Mouse (Mus musculus) limb, embryonic 15.5 days (tissue): ENCODE results near the gene Ube3b. TPM values are rescaled to one million over a fixed set of nuclear protein-coding genes. Genes with fewer than 3 reads are reported as not detected.

ENCODE experiments used
- ATAC-seq: fragments of 200-750 bp; cut with Nextera tagmentation; 2 replicates; pipeline ENCODE4 v1.8.0; 2017; ENCODE audit warnings: low read depth, moderate TSS enrichment; ENCODE audit not compliant: insufficient number of reproducible peaks, low FRiP score, low TSS enrichment
- H3K27ac ChIP-seq: fragments of 300-500 bp; sonication (generic); 2 replicates; pipeline ENCODE4 v1.5.1; 2015; ENCODE audit warnings: moderate library complexity, mild to moderate bottlenecking, inconsistent platforms
- H3K27me3 ChIP-seq: fragments of 300-500 bp; sonication (generic); 2 replicates; pipeline ENCODE4 v1.6.1; 2015; ENCODE audit warnings: inconsistent platforms
- H3K36me3 ChIP-seq: fragments of 300-500 bp; sonication (generic); 2 replicates; pipeline ENCODE4 v1.6.1; 2015; ENCODE audit warnings: inconsistent platforms
- H3K4me1 ChIP-seq: fragments of 300-500 bp; sonication (generic); 2 replicates; pipeline ENCODE4 v1.6.1; 2015; ENCODE audit warnings: inconsistent platforms
- H3K4me2 ChIP-seq: fragments of 300-500 bp; sonication (generic); 2 replicates; pipeline ENCODE4 v1.6.1; 2015; ENCODE audit warnings: mild to moderate bottlenecking, inconsistent platforms
- H3K4me3 ChIP-seq: fragments of 300-500 bp; sonication (generic); 2 replicates; pipeline ENCODE4 v1.5.1; 2015; ENCODE audit warnings: mild to moderate bottlenecking, inconsistent platforms
- H3K9ac ChIP-seq: fragments of 300-500 bp; sonication (generic); 2 replicates; pipeline ENCODE4 v1.6.1; 2015; ENCODE audit warnings: inconsistent platforms
- H3K9me3 ChIP-seq: fragments of 300-500 bp; sonication (generic); 2 replicates; pipeline ENCODE4 v1.6.1; 2016; ENCODE audit warnings: inconsistent platforms
- WGBS: fragments of 180-500 bp; shearing (Covaris S2); methylation state at CpG from one replicate; pipeline ENCODE4 v1.1.7; 2015; 5-methylcytosine and 5-hydroxymethylcytosine counted together
- polyA plus RNA-seq: library from polyadenylated mRNA; unstranded; fragments of >200 nt; fragmentation: Nextera tagmentation; extraction: Ambion mirVana; gene quantifications from 2 replicates; pipeline ENCODE4 v1.2.1, GENCODE M21; 2015

Gene Ube3b
- polyA plus RNA-seq: 39.6 and 41.9 TPM in 2 replicates

GRCm38 (mm10) chr5:114380209-114381012 is at the start of gene Ube3b, which contains the start of gene Kctd10:
TSS of gene Ube3b (plus strand) at chr5:114380607.
TSS of gene Kctd10 (minus strand) at chr5:114380508.
- peak within 1 kb of the TSS; percentile 80 for H3K4me2 ChIP-seq
- peak within 1 kb of the TSS; percentile 95 for H3K9ac ChIP-seq
- WGBS: under 1% methylated on average over 74 of the region's 74 CpGs
- no peaks in the 10 kb centered on the region for H3K9me3 ChIP-seq
- no peaks in the 10 kb centered on the region for H3K27me3 ChIP-seq
- H3K4me1 ChIP-seq: peaks cover 51% of the 10 kb centered on the region
- peak within 1 kb of the TSS; percentile 90 for H3K4me3 ChIP-seq
- peak within 1 kb of the TSS; percentile 92 for H3K27ac ChIP-seq
- peaks cover 19% of the 10 kb centered on the region for H3K36me3 ChIP-seq
- peak; percentile 92 for ATAC-seq

GRCm38 (mm10) chr5:114342996-114343395 is 37.4 kb upstream of the Ube3b start:
- H3K9ac ChIP-seq: no peak overlapping the region
- no peaks in the 10 kb centered on the region for H3K27me3 ChIP-seq
- H3K27ac ChIP-seq: no peak overlapping the region
- H3K9me3 ChIP-seq: no peaks in the 10 kb centered on the region
- no peaks in the 10 kb centered on the region for H3K36me3 ChIP-seq
- no peaks in the 10 kb centered on the region for H3K4me1 ChIP-seq
- ATAC-seq: no peak
- 85% methylated on average over 5 of the region's 5 CpGs for WGBS
- H3K4me2 ChIP-seq: no peak overlapping the region
- H3K4me3 ChIP-seq: no peak overlapping the region

GRCm38 (mm10) chr5:114343612-114344011 is 36.8 kb upstream of the Ube3b start:
- Histone ChIP-seq H3K36me3 (no peaks in the 10 kb centered on the region), H3K4me1 (no peaks in the 10 kb centered on the region), H3K27me3 (no peaks in the 10 kb centered on the region), H3K9ac (no peak overlapping the region), H3K9me3 (no peaks in the 10 kb centered on the region), H3K4me2 (no peak overlapping the region), H3K4me3 (no peak overlapping the region), H3K27ac (no peak overlapping the region)
- WGBS: 89% methylated on average over 7 of the region's 7 CpGs
- ATAC-seq: no peak

GRCm38 (mm10) chr5:114345538-114345937 is 34.9 kb upstream of the Ube3b start:
- no peaks in the 10 kb centered on the region for H3K4me1 ChIP-seq
- H3K9me3 ChIP-seq: no peaks in the 10 kb centered on the region
- no peak overlapping the region for H3K4me3 ChIP-seq
- H3K27me3 ChIP-seq: 0 out of 2 replicates have a peak, but pooled peaks cover 3% of the 10 kb centered on the region
- WGBS: 55% methylated on average over 3 of the region's 3 CpGs
- no peaks in the 10 kb centered on the region for H3K36me3 ChIP-seq
- no peak overlapping the region for H3K9ac ChIP-seq
- no peak overlapping the region for H3K27ac ChIP-seq
- H3K4me2 ChIP-seq: no peak overlapping the region
- ATAC-seq: no peak

GRCm38 (mm10) chr5:114347005-114347404 is 33.4 kb upstream of the Ube3b start:
- ATAC-seq: no peak
- Histone ChIP-seq H3K27ac (no peak overlapping the region), H3K9me3 (no peaks in the 10 kb centered on the region), H3K9ac (no peak overlapping the region), H3K4me1 (no peaks in the 10 kb centered on the region), H3K4me3 (no peak overlapping the region), H3K4me2 (no peak overlapping the region), H3K36me3 (no peaks in the 10 kb centered on the region), H3K27me3 (0 out of 2 replicates have a peak, but pooled peaks cover 7% of the 10 kb centered on the region)
- 82% methylated on average over 10 of the region's 10 CpGs for WGBS

GRCm38 (mm10) chr5:114351490-114351889 is 28.9 kb upstream of the Ube3b start:
- Histone ChIP-seq H3K36me3 (no peaks in the 10 kb centered on the region), H3K9me3 (no peaks in the 10 kb centered on the region), H3K4me3 (no peak overlapping the region), H3K27me3 (0 out of 2 replicates have a peak, but pooled peaks cover 7% of the 10 kb centered on the region), H3K9ac (no peak overlapping the region), H3K4me1 (peaks cover 5% of the 10 kb centered on the region), H3K4me2 (no peak overlapping the region), H3K27ac (no peak overlapping the region)
- no peak for ATAC-seq
- 62% methylated on average over 10 of the region's 10 CpGs for WGBS

GRCm38 (mm10) chr5:114356250-114356935 is 24.0 kb upstream of the Ube3b start:
- Histone ChIP-seq H3K4me1 (peaks cover 20% of the 10 kb centered on the region), H3K27ac (peak overlapping the region; percentile 84), H3K4me3 (peak overlapping the region; percentile 13), H3K9ac (no peak overlapping the region), H3K27me3 (0 out of 2 replicates have a peak, but pooled peaks cover 2% of the 10 kb centered on the region), H3K9me3 (no peaks in the 10 kb centered on the region), H3K36me3 (peaks cover 24% of the 10 kb centered on the region), H3K4me2 (peak overlapping the region; percentile 27)
- ATAC-seq: peak; percentile 82
- WGBS: 12% methylated on average over 7 of the region's 7 CpGs

- H3K36me3 ChIP-seq: peaks cover 32% of the 10 kb centered on the region
- ATAC-seq: peak; percentile 66
- 41% methylated on average over 23 of the region's 23 CpGs for WGBS
- H3K4me3 ChIP-seq: peak overlapping the region; percentile 13
- peak overlapping the region; percentile 27 for H3K4me2 ChIP-seq
- no peaks in the 10 kb centered on the region for H3K9me3 ChIP-seq
- no peak overlapping the region for H3K9ac ChIP-seq
- H3K4me1 ChIP-seq: peaks cover 20% of the 10 kb centered on the region
- peak overlapping the region; percentile 84 for H3K27ac ChIP-seq
- no peaks in the 10 kb centered on the region for H3K27me3 ChIP-seq
Observed at GRCm38 (mm10) chr5:114356936-114357751, 23.3 kb upstream of the Ube3b start.

- no peak for ATAC-seq
- peaks cover 49% of the 10 kb centered on the region for H3K36me3 ChIP-seq
- no peaks in the 10 kb centered on the region for H3K27me3 ChIP-seq
- WGBS: 72% methylated on average over 10 of the region's 10 CpGs
- H3K9ac ChIP-seq: no peak overlapping the region
- no peak overlapping the region for H3K4me3 ChIP-seq
- H3K4me2 ChIP-seq: no peak overlapping the region
- no peak overlapping the region for H3K27ac ChIP-seq
- no peaks in the 10 kb centered on the region for H3K9me3 ChIP-seq
- H3K4me1 ChIP-seq: peaks cover 23% of the 10 kb centered on the region
Observed at GRCm38 (mm10) chr5:114358833-114359232, 21.6 kb upstream of the Ube3b start.

GRCm38 (mm10) chr5:114359586-114359985 is 20.8 kb upstream of the Ube3b start:
- H3K4me3 ChIP-seq: no peak overlapping the region
- no peak overlapping the region; the same call in 1 of the 2 replicates for H3K27ac ChIP-seq
- 45% methylated on average over 8 of the region's 8 CpGs for WGBS
- no peak for ATAC-seq
- H3K4me1 ChIP-seq: peaks cover 27% of the 10 kb centered on the region
- no peak overlapping the region for H3K4me2 ChIP-seq
- no peaks in the 10 kb centered on the region for H3K9me3 ChIP-seq
- no peak overlapping the region for H3K9ac ChIP-seq
- H3K27me3 ChIP-seq: no peaks in the 10 kb centered on the region
- peaks cover 54% of the 10 kb centered on the region for H3K36me3 ChIP-seq

GRCm38 (mm10) chr5:114360968-114361367 is 19.4 kb upstream of the Ube3b start:
- Histone ChIP-seq H3K4me1 (peaks cover 40% of the 10 kb centered on the region), H3K9ac (no peak overlapping the region), H3K27me3 (no peaks in the 10 kb centered on the region), H3K4me2 (no peak overlapping the region), H3K36me3 (peaks cover 68% of the 10 kb centered on the region), H3K4me3 (no peak overlapping the region), H3K9me3 (no peaks in the 10 kb centered on the region), H3K27ac (no peak overlapping the region)
- 87% methylated on average over 15 of the region's 15 CpGs for WGBS
- no peak for ATAC-seq
